Mouse (Mus musculus): ENCODE measurements around the gene Map2k4. TPM values are rescaled to one million over a fixed set of nuclear protein-coding genes. Genes with fewer than 3 reads are reported as not detected.

Map2k4 gene
- polyA plus RNA-seq, 1 experiment from 2014 or later: 78.9 TPM

- no peaks in the 10 kb centered on the region for H3K27me3 ChIP-seq (ENCODE audit: control insufficient read depth, insufficient read depth, low read length)
- no peak overlapping the region for H3K9ac ChIP-seq (ENCODE audit: low read length)
- peaks cover 6 to 24% of the 10 kb centered on the region in 2 experiments for H3K4me1 ChIP-seq (ENCODE audit: control insufficient read depth in 2 of 2, insufficient read depth in 2 of 2, low read length in 2 of 2)
- no peak overlapping the region for H3K4me3 ChIP-seq (ENCODE audit: control insufficient read depth in 1 of 2, insufficient read depth in 1 of 2, low read depth in 1 of 2, low read length in 2 of 2)
- H3K36me3 ChIP-seq (ENCODE audit: control insufficient read depth, insufficient read depth, low read length): peaks cover 10% of the 10 kb centered on the region; the same call in 1 of the 2 replicates
- H3K27ac ChIP-seq (replicated peaks in 1 of 2; ENCODE audit: control insufficient read depth in 1 of 2, insufficient read depth in 1 of 2, low read depth in 2 of 2, low read length in 2 of 2): no peak overlapping the region
- H3K4me2 ChIP-seq (ENCODE audit: low read length): no peak overlapping the region
- no peak for ATAC-seq (ENCODE audit: insufficient number of reproducible peaks, insufficient read depth, low FRiP score, low read depth)
- WGBS: 93% methylated on average over 3 of the region's 3 CpGs
- H3K9me3 ChIP-seq (ENCODE audit: control insufficient read depth, low read length): no peaks in the 10 kb centered on the region
Measured at GRCm38 (mm10) chr11:65750546-65750945, 37.6 kb downstream of the Map2k4 start.

- H3K9me3 ChIP-seq (ENCODE audit: control insufficient read depth, low read length): no peaks in the 10 kb centered on the region
- H3K4me3 ChIP-seq (ENCODE audit: control insufficient read depth in 1 of 2, insufficient read depth in 1 of 2, low read depth in 1 of 2, low read length in 2 of 2): no peak overlapping the region
- peaks cover 2 to 14% of the 10 kb centered on the region in 2 experiments for H3K4me1 ChIP-seq (ENCODE audit: control insufficient read depth in 2 of 2, insufficient read depth in 2 of 2, low read length in 2 of 2)
- H3K27me3 ChIP-seq (ENCODE audit: control insufficient read depth, insufficient read depth, low read length): no peaks in the 10 kb centered on the region
- no peak for ATAC-seq (ENCODE audit: insufficient number of reproducible peaks, insufficient read depth, low FRiP score, low read depth)
- H3K9ac ChIP-seq (ENCODE audit: low read length): no peak overlapping the region
- no peak overlapping the region for H3K27ac ChIP-seq (replicated peaks in 1 of 2; ENCODE audit: control insufficient read depth in 1 of 2, insufficient read depth in 1 of 2, low read depth in 2 of 2, low read length in 2 of 2)
- no peak overlapping the region for H3K4me2 ChIP-seq (ENCODE audit: low read length)
- H3K36me3 ChIP-seq (ENCODE audit: control insufficient read depth, insufficient read depth, low read length): peaks cover 5% of the 10 kb centered on the region; the same call in 1 of the 2 replicates
Measured at GRCm38 (mm10) chr11:65747433-65747832, 40.7 kb downstream of the Map2k4 start.

GRCm38 (mm10) chr11:65745707-65746333 is 42.3 kb downstream of the Map2k4 start:
- Histone ChIP-seq H3K9me3 (ENCODE audit: control insufficient read depth, low read length) (no peaks in the 10 kb centered on the region), H3K27ac (replicated peaks in 1 of 2; ENCODE audit: control insufficient read depth in 1 of 2, insufficient read depth in 1 of 2, low read depth in 2 of 2, low read length in 2 of 2) (no peak overlapping the region), H3K4me2 (ENCODE audit: low read length) (no peak overlapping the region), H3K4me3 (ENCODE audit: control insufficient read depth in 1 of 2, insufficient read depth in 1 of 2, low read depth in 1 of 2, low read length in 2 of 2) (no peak overlapping the region), H3K4me1 (ENCODE audit: control insufficient read depth in 2 of 2, insufficient read depth in 2 of 2, low read length in 2 of 2) (peaks cover 2 to 14% of the 10 kb centered on the region in 2 experiments), H3K27me3 (ENCODE audit: control insufficient read depth, insufficient read depth, low read length) (no peaks in the 10 kb centered on the region), H3K9ac (ENCODE audit: low read length) (no peak overlapping the region), H3K36me3 (ENCODE audit: control insufficient read depth, insufficient read depth, low read length) (no peaks in the 10 kb centered on the region)
- WGBS: 82% methylated on average over 8 of the region's 8 CpGs
- no peak for ATAC-seq (ENCODE audit: insufficient number of reproducible peaks, insufficient read depth, low FRiP score, low read depth)

- 86% methylated on average over 3 of the region's 3 CpGs for WGBS
- no peaks in the 10 kb centered on the region for H3K36me3 ChIP-seq (ENCODE audit: control insufficient read depth, insufficient read depth, low read length)
- no peak overlapping the region for H3K27ac ChIP-seq (replicated peaks in 1 of 2; ENCODE audit: control insufficient read depth in 1 of 2, insufficient read depth in 1 of 2, low read depth in 2 of 2, low read length in 2 of 2)
- no peak overlapping the region for H3K4me2 ChIP-seq (ENCODE audit: low read length)
- H3K9ac ChIP-seq (ENCODE audit: low read length): no peak overlapping the region
- no peak for ATAC-seq (ENCODE audit: insufficient number of reproducible peaks, insufficient read depth, low FRiP score, low read depth)
- no peaks in the 10 kb centered on the region for H3K27me3 ChIP-seq (ENCODE audit: control insufficient read depth, insufficient read depth, low read length)
- no peak overlapping the region for H3K4me3 ChIP-seq (ENCODE audit: control insufficient read depth in 1 of 2, insufficient read depth in 1 of 2, low read depth in 1 of 2, low read length in 2 of 2)
- no peaks in the 10 kb centered on the region for H3K9me3 ChIP-seq (ENCODE audit: control insufficient read depth, low read length)
- peaks cover 2 to 24% of the 10 kb centered on the region in 2 experiments for H3K4me1 ChIP-seq (ENCODE audit: control insufficient read depth in 2 of 2, insufficient read depth in 2 of 2, low read length in 2 of 2)
Measured at GRCm38 (mm10) chr11:65743866-65744265, 44.2 kb downstream of the Map2k4 start.

GRCm38 (mm10) chr11:65740811-65741210 is 47.3 kb downstream of the Map2k4 start:
- H3K27ac ChIP-seq (replicated peaks in 1 of 2; ENCODE audit: control insufficient read depth in 1 of 2, insufficient read depth in 1 of 2, low read depth in 2 of 2, low read length in 2 of 2): no peak overlapping the region
- H3K4me2 ChIP-seq (ENCODE audit: low read length): no peak overlapping the region
- 83% methylated on average over 5 of the region's 5 CpGs for WGBS
- H3K9me3 ChIP-seq (ENCODE audit: control insufficient read depth, low read length): no peaks in the 10 kb centered on the region
- no peak for ATAC-seq (ENCODE audit: insufficient number of reproducible peaks, insufficient read depth, low FRiP score, low read depth)
- H3K4me3 ChIP-seq (ENCODE audit: control insufficient read depth in 1 of 2, insufficient read depth in 1 of 2, low read depth in 1 of 2, low read length in 2 of 2): no peak overlapping the region
- no peaks in the 10 kb centered on the region for H3K27me3 ChIP-seq (ENCODE audit: control insufficient read depth, insufficient read depth, low read length)
- H3K36me3 ChIP-seq (ENCODE audit: control insufficient read depth, insufficient read depth, low read length): no peaks in the 10 kb centered on the region
- H3K4me1 ChIP-seq (ENCODE audit: control insufficient read depth in 2 of 2, insufficient read depth in 2 of 2, low read length in 2 of 2): peaks cover under 1 to 29% of the 10 kb centered on the region in 2 experiments; a peak in 3 of 4 replicates
- H3K9ac ChIP-seq (ENCODE audit: low read length): no peak overlapping the region

GRCm38 (mm10) chr11:65740390-65740789 is 47.7 kb downstream of the Map2k4 start:
- Histone ChIP-seq H3K4me1 (ENCODE audit: control insufficient read depth in 2 of 2, insufficient read depth in 2 of 2, low read length in 2 of 2) (peaks cover 0 to 27% of the 10 kb centered on the region in 2 experiments; a peak in 2 of 4 replicates), H3K4me3 (ENCODE audit: control insufficient read depth in 1 of 2, insufficient read depth in 1 of 2, low read depth in 1 of 2, low read length in 2 of 2) (no peak overlapping the region), H3K27ac (replicated peaks in 1 of 2; ENCODE audit: control insufficient read depth in 1 of 2, insufficient read depth in 1 of 2, low read depth in 2 of 2, low read length in 2 of 2) (no peak overlapping the region), H3K27me3 (ENCODE audit: control insufficient read depth, insufficient read depth, low read length) (no peaks in the 10 kb centered on the region), H3K36me3 (ENCODE audit: control insufficient read depth, insufficient read depth, low read length) (no peaks in the 10 kb centered on the region), H3K9ac (ENCODE audit: low read length) (no peak overlapping the region), H3K4me2 (ENCODE audit: low read length) (no peak overlapping the region), H3K9me3 (ENCODE audit: control insufficient read depth, low read length) (no peaks in the 10 kb centered on the region)
- WGBS: 80% methylated on average over 2 of the region's 2 CpGs
- no peak for ATAC-seq (ENCODE audit: insufficient number of reproducible peaks, insufficient read depth, low FRiP score, low read depth)

- ATAC-seq (ENCODE audit: insufficient number of reproducible peaks, insufficient read depth, low FRiP score, low read depth): no peak
- Histone ChIP-seq H3K4me1 (ENCODE audit: control insufficient read depth in 2 of 2, insufficient read depth in 2 of 2, low read length in 2 of 2) (peaks cover 0 to 28% of the 10 kb centered on the region in 2 experiments; a peak in 2 of 4 replicates), H3K27ac (replicated peaks in 1 of 2; ENCODE audit: control insufficient read depth in 1 of 2, insufficient read depth in 1 of 2, low read depth in 2 of 2, low read length in 2 of 2) (no peak overlapping the region), H3K4me3 (ENCODE audit: control insufficient read depth in 1 of 2, insufficient read depth in 1 of 2, low read depth in 1 of 2, low read length in 2 of 2) (no peak overlapping the region), H3K4me2 (ENCODE audit: low read length) (no peak overlapping the region), H3K9me3 (ENCODE audit: control insufficient read depth, low read length) (no peaks in the 10 kb centered on the region), H3K36me3 (ENCODE audit: control insufficient read depth, insufficient read depth, low read length) (0 out of 2 replicates have a peak, but pooled peaks cover 3% of the 10 kb centered on the region), H3K9ac (ENCODE audit: low read length) (no peak overlapping the region), H3K27me3 (ENCODE audit: control insufficient read depth, insufficient read depth, low read length) (no peaks in the 10 kb centered on the region)
Measured at GRCm38 (mm10) chr11:65739880-65740279, 48.2 kb downstream of the Map2k4 start.

GRCm38 (mm10) chr11:65734656-65735055 is 53.4 kb downstream of the Map2k4 start:
- no peak overlapping the region for H3K27ac ChIP-seq (replicated peaks in 1 of 2; ENCODE audit: control insufficient read depth in 1 of 2, insufficient read depth in 1 of 2, low read depth in 2 of 2, low read length in 2 of 2)
- H3K4me2 ChIP-seq (ENCODE audit: low read length): no peak overlapping the region
- WGBS: 80% methylated on average over 7 of the region's 7 CpGs
- no peaks in the 10 kb centered on the region for H3K9me3 ChIP-seq (ENCODE audit: control insufficient read depth, low read length)
- ATAC-seq (ENCODE audit: insufficient number of reproducible peaks, insufficient read depth, low FRiP score, low read depth): no peak
- H3K4me1 ChIP-seq (ENCODE audit: control insufficient read depth in 2 of 2, insufficient read depth in 2 of 2, low read length in 2 of 2): peaks cover 2 to 43% of the 10 kb centered on the region in 2 experiments; a peak in 3 of 4 replicates
- H3K36me3 ChIP-seq (ENCODE audit: control insufficient read depth, insufficient read depth, low read length): peaks cover 10% of the 10 kb centered on the region; the same call in 1 of the 2 replicates
- no peaks in the 10 kb centered on the region for H3K27me3 ChIP-seq (ENCODE audit: control insufficient read depth, insufficient read depth, low read length)
- no peak overlapping the region for H3K9ac ChIP-seq (ENCODE audit: low read length)
- H3K4me3 ChIP-seq (ENCODE audit: control insufficient read depth in 1 of 2, insufficient read depth in 1 of 2, low read depth in 1 of 2, low read length in 2 of 2): no peak overlapping the region

Data from heart, embryonic 14.5 days (tissue).